Mouse (Mus musculus) testis, postnatal 14 days (tissue): ENCODE data around the gene Ebp.

Experiments
- DNase-seq: peaks from one replicate; pipeline ENCODE4 v3.0.0; 2021; ENCODE audit warnings: low spot score

The Ebp gene

DNA sequence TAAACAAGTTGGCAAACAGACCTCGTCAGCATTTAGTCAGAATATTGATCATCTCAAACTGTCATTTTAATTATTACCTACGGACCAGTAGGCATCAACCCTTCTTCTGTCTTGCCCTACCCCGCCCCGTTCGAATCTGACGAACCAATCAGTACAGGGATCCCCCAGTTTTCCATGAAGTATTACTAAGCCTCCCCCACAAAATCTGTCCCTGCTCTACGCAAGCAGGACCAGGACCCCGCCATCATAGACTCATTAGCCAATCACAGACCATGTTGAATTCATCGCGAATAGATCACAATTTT, at the start of gene Ebp:
Gene Ebp, minus strand, starts transcription at position 94 of the 305 bp plus-strand sequence.
- DNase-seq, result no peak

DNA sequence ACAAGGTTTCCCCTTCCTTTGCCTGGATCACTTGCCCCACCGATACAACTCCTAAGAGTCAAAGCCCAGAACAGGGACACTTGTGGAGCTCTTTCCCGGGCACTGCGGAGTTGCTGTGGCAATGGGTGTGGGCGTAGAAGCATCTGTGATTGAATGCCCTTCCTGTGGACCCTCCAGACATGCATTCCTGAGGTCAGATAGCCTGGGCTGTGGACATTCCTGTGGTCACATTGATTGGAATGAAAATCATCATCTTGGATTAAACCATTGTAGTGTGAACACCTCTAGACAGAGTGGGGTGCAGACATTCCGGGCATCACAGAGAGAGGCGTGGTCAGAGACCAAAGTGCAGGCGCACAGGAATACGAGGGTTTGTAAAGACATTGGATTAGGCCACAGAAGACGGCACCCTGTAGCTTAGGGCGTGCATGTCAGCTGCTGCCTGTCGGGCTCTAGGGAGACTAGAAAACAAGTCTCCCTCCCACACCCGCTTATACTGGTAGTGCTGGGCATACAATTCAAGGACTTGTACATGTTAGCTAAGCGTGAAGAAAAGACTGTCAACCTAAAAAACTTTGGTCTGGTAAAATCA, 45.6 kb upstream of the Ebp start:
- no peak for DNase-seq

DNA sequence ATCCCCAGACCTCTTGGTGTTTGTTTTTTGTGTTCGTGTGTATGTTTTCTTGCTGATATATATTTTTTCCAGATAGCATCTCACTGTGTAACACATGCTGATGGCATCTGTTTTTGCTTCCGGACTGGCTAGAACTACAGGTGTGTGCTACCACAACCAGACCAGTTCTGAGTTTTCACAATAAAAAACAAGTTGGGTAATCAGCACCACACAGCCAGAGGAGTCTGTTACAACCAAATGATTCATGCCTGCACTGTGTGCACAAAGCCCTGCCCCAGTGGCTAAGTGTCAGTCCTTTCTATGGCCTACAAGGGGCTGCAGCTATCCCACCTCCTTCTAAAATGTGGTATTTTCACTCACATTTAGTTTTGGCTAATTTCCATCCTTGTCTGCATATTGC, 43.4 kb upstream of the Ebp start:
- no peak for DNase-seq

DNA sequence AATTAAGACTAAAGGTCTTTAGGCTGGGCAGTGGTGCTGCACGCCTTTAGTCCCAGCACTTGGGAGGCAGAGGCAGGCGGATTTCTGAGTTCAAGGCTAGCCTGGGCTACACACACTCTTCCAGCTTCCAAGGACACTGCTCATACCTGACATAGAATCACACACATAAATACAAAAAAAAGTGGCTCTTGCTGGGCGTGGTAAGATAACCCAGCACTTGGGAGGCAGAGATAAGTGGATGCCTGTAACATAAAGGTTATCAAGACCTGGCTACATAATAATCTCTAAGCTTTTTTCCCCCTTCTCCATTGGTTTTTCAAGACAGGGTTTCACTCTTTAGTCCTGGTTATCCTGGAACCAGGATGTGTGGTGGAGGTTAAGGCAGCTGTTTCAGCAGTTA, 40.3 kb upstream of the Ebp start:
- DNase-seq, result no peak

DNA sequence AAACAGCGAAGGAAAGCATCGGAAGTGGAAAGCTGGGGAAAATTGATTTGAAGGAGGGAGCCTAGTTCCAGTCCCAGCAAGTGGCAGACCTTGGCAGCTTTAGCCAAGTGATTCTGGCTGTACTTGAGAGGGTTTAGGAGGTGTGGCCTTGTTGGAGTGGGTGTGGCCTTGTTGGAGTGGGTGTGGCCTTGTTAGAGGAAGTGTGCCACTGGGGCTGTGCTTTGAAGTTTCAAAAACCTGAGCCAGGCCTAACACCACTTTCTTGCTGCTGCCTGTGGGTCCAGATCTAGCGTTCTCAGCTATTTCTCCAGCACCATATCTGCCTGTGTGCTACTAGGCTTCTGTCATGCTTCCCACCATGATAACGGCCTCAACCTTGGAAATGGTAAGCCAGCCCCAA, 37.0 kb upstream of the Ebp start:
- no peak for DNase-seq

DNA sequence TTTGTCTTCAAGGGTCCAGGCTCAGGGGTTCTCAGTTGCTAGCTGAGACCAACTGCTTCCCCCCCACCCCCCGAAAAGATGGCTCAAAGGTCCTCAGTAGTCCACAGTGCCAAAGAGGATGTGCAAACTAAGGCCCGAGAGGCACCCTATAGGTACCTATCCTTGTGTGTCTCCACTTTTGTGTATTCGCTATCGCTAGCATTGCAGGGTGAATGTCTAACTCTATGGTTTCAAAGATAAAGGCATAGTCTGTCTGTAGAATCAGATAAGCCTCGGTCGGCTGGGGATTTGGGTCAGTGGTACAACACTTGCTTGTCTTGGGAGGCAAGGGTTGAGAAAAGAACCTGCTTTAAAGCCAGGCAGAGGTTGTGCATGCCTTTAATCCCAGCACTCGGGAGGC, 30.2 kb upstream of the Ebp start:
- no peak for DNase-seq

DNA sequence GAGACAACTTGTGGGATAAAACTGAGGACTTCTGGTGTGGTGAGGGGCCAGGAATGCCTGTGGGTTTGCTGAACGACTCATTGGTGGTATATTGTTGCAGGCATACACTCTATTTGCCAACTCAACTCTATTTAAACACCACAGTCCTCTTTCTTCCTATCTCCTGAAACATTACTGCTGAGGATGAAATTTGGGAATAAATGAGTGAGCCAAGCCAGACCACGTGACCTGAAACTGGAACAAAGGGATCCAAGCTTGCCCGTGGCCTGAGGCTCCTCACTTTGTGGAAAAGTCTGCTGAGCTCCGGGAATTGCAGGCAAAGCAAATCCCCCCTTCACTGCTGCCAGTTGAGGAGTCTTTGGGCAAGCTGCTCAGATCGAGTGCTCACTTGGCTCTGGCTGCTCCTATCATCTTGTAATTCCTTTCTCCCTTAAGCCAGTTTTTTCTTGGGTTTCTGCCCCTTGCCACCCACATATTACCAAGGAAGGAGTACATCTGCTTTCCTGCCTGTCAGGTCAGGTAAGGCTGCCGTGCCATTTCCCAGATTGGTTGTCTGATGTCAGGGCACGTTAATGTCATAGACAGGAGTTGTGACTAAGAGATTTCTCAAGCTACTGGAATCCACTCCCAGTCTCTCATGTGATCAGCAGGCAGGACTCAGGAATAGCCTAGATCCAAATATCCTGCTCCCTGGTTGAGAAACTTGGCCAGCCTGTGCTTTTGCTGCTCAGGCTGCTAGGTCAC, 29.5 kb upstream of the Ebp start:
- no peak for DNase-seq

DNA sequence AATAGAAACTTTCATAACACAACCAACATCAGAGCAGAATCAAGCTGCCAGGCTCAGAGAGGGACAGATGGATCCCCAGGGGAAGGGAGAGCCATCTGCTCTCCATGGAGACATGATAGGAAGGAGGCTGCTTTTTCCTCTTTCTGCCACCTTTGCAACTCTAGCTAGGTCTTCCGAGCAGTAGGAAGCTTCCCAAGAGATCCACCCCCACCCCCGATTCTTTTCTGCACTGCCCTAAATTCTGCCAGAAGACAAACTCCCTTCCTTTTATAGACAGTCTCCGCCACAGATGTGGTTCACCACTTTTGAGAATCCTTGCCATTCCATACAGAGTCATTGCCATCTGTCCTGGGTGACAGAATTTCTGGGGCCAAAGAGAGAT, 29.0 kb upstream of the Ebp start:
- DNase-seq, result no peak

DNA sequence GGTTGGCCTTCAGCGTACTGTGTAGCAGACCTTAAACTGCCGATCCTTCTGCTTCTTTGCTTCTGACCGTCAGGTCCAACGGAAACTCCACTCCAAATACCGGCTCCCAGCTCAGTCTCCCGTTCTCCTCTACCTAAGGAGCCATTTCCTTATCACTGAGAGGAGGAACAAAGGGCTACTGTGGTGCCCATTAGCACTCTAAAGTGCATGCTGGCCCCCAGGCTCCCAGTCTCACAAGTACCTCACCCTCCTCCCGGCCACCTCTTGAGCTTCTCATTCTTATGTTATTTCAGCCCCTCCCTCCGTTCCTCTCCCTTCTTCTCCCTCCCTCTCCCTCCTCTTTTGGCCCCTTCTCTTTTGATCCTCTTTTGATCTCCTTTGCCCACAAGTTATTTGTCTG, 26.3 kb upstream of the Ebp start:
- DNase-seq, result peak; percentile 25

DNA sequence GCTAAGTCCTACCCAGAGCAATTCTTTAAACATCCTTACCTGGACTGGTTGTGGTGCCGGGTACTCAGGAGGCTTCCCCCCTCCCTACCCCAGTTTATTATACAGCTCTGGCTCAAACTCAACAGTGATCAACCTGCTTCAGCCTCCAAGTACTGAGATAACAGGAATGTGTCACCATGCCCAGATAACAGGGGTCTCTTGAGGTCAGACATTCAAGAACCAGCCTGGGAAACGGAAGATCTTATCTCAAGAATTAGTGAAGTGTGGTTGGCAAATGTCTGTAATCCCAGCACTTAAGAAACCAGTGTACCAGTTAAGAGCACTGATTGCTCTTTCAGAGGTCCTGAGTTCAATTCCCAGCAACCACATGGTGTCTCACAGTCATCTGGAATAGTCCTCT, 24.8 kb upstream of the Ebp start:
- no peak for DNase-seq

DNA sequence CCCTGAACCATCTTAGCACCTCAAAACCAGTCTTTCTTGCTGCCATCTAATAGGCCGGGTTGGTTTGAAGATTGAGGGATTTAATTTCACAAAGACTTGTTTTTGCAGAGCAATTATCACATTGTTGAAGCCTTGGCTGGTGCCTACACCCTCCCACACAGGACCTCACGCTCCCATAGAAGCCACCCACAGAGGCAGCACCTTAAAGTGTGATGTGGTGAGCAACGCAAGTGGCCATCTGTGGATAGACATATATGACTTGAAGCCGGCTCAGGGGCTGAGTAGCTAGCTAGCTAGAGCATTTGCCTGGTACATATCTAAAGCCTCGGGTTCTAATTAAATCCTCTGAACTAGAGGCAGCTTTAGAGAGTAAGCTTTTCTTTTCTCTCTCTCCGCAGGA, 24.1 kb upstream of the Ebp start:
- peak; percentile 26 for DNase-seq

DNA sequence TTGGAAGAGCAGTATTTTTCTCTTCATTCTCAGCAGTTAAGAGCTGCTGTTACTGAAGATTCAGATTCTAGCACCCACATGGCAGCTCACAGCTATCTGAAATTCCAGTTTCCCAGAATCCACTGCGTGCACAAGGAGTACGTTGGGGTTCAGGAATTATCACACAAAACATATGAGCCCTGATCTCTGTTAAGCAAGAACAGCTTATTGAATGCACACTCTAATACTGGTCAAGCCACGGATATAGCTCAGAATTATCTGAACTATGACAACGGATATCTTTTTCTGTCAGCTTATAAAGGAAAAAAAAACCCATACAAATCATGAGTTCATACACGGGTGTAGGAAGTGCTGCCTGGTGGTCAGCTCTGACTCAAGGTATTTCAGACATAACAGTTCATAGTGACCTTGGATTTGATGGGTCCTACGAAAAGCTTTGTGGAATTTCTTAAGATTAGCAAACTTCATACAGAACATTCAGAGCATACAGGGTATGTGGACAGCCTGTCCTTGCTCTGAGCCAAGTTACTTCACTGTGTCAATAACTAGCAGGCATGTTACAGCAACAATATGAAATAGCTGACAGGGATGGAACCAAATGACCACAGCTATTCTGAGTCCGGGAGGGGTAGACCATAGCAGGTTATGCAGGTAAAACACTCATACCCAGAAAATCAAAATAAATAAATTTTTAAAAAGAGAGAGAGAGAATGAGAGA, 18.3 kb upstream of the Ebp start:
- DNase-seq, result no peak

DNA sequence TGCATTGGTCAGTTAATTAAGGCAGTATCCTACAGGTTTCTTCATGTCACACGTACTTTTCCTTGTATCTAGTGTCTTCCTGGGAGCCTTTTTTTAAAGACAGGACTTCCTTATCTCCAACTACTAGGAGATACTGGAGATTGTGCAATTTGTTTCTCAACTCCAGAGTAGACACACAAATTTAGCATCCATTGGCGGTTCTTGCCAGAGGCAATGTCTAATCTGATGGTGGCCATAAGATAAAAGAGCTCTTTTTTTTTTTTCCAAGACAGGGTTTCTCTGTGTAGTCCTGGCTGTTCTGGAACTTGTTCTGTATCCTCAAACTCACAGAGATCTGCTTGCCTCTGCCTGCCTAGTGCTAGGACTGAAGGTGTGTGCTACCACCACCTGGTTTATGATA, 16.4 kb upstream of the Ebp start:
- DNase-seq, result no peak

DNA sequence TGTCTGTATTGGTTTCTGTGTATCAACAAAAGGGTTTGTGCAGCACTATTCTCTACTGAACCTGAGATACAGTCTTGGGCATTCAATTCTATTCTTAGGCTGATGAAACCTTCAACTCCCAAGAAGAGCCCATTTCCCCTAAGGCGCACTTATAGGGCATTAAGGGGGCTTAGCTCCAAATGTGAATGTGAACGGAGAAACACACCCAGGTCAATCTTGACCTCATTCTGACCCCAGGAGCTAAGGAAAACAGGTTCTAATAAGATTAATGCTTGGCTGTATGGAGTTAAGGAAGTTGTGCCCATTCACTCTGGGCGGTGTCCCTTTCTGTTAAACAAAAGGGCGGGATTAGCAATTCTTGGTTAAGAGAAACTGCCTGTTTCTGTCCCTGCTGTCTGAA, 13.9 kb upstream of the Ebp start:
- DNase-seq, result no peak

DNA sequence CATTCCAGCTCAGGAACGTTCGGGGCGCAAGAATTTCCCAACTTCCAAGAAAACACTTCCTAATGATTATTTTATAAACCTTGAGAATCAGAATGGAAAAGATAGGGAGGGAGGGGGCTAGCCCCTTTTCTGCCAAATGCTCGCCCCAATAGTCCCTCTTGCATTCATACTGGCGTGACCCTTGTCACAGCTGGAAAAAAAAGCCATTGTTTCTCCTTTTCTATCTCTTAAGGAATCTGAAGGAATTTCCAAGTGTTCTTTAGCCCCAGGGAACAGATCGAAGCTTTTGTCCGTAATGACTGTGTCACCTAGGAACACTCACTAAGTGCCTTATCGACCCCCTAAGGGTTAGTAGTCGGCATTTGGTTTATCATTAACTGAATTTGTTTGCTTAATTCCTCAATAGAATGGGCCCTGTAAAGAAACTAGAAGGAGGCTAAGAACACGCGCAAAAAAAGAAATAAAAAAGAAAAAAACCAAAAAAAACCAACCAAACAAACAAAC, 13.4 kb upstream of the Ebp start:
- DNase-seq, result no peak

DNA sequence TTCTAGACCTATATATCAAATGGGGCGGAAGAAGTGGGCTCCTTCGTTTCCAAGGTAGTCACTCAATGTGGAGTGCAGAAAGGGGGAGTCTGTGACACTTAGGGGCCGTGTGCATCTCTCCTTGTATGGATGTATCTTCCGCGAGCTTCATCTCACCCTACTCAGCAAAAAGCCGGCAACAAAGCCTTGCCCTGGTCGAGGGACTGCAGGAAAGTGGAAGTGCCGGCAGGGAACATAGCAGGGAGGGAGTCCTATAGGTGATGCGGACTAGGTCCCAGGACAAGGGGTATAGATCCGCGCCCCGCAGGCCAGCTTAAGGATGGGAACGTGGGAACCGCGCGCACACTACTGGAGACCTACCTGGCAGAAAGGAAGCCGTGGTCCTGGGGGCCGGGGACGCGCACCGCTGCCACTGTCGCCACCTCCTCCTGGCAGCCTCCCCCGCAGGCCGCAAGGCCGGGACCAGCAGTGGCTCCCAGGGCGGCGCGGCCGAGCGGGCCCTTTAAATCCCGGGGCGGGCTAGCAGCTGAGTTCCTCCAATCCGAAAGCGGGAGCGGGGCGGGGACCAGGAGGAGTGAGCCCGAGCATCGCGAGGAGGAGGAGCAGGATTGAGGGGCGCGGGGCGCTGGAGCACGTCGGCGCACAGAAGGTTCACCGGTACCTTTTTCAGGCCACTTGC, 12.8 kb upstream of the Ebp start, which contains the start of gene Porcn:
Gene Porcn, minus strand, starts transcription at position 511 of the 679 bp plus-strand sequence.
- DNase-seq, result peak; percentile 77

DNA sequence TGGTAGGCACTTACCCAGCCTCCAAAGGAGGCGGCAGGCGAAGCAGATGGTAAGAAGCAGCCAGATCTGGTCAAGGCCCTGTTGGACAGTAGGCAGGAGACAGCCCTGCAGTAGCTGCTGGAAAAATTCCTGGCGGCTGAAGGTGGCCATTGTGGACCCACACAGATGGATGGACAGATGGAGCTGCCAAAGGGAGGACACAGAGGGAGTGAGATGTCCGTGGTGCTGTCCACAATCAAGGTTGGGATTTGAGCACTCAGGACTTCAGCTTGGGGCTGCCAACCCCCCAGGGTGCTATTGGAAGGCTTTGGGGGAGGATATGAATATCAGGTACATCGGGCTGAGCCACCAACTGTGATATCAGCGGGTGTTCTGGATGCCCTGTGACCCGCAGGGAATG, 12.2 kb upstream of the Ebp start:
- no peak for DNase-seq

DNA sequence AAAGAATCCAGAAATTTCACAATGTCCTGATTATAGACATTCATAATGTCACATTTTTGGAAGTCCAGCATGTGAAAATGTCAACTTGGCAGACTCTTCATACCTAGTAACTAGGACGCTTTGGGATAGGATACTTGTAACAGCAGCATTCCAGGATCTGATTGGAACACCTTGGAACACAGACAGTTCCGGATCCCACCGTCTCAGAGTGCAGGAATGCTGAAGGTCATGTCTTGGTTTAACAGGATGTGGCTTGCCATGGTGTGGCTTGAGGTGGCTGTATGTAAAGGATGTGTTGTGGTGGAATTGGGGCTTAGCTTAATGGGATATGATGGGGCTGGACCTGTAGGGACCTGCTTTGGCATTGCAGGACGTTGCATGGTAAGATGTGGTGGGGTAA, 11.8 kb upstream of the Ebp start:
- no peak for DNase-seq

DNA sequence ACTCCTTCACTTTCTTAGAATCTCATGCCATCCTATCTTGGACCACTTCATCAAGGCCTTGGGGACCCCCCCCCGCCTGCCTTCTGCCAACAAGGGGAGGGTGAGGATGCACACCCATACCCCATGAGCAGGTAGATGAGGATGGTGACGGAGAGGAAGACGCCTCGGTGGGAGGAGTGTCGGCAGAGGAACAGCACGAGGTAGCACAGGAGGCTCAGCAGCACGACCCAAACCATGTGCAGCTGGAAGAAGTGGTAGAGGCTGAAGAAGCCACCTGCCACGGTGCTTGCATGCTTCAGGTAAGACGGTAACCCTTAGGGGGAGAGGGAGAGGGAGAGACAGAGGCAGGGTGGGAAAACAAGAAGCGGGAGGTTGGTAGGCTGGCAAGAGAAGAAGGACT, 10.8 kb upstream of the Ebp start:
- DNase-seq, result no peak

DNA sequence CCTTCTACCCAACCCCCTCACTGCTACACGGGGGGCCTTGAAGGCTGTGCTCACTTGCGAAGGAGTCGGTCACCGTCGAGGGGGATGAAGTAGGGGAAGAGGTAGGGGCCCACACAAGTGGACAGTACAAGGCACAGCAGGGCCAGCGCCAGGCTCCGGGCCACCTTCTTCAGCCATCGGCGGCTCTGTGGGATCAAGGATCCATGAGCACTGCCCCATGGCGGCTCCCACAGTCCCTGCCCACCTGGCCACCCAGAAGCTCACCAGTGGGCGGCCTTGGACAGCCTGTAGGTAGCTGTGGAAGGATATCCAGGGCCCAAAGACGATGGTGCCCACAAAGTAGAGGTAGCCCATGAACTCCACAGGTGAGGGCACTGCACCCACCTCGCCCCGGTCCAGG, 9.8 kb upstream of the Ebp start:
- no peak for DNase-seq

DNA sequence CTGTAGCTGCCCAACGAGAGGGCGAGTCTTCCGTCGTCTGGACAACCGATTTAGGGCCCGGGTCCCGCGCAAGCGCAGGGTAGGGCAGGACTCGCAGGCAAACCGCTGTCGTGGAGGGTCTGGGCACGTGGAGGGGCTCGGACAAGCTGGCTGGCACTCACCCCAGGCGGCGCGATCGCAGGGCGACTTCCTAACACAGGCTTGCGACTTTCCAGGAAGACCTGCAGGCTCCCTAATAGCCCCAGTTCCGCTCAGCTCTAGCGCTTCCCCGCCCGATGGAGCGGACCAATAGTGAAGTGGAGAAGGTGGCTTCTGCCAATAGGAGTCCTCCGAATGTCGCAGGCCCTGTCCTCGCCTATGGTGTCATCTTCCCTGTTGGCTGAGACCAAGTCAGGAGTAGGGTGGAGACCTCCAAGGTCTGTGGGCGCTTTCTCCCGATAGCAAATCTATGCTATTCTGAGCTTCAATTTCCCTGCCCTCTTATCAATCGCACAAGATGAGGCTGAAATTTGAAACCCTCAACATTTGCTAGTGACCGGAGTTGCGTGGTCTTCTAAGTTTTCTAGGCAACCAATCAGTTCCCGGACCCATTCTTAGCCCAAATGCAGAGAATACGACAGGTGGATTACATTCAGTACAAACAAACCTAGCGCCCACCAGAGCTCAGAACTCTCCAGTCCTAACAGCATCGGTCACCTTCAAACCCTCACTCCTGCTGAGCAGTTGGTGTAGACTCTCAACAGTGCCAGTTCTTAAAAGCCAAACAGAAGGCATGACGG, 483 bp downstream of the Ebp start:
- DNase-seq, result peak; percentile 74

DNA sequence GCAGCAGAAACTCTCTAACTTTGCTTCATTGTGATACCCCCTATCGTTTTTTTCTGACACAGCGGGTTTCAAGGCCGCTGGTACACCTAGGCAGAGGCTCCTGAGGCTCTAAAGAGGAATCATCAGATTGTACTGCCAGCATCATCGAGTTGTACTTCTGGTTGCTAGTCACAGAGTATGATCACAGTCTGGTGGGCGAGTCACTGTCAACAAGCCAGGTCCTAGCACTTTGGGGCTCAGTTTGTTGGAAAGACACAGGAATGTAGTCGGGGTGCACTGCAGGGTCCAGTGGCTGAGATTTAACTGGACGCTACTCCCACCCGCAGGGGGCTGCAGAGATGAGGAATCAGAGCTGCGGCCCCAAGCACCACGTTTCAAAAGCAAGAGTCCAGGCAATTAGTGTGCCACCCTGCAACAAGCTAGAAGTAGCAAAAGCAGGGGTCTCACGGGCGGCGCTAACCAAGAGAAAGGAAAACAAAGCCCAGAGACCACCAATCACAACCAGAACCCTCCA, 1.1 kb downstream of the Ebp start:
- DNase-seq, result no peak
